Comparison of ENCODE assay signal across 15 mouse cellular contexts in the genomic region with DNA sequence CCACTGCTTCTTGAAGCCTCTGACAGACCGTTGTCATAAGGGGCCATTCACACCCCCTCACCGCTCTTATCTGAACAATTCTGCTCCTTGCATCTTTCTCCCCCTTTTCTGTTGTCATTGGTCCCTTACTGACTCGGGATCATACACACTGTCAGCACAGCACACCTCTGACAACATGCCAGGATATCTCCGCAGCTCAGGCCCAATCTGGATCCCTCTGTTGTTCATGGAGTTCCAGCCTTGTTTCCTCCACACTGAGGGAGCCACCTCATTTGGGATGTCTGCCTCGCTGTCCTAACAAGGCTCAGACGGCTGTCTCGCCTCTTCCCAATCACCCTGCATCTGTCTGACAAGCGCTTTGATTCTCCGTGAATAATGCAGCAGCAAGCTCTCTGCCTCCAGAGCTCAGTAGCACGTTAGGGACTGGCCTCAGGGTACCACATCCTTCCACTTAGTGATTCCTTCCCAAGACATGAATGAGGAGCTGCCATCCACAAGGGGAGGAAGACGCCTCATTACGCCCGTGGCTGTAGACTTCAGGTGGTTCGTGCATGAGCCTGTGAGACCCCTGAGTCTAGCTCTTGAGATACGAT. TPM values are rescaled to one million over a fixed set of nuclear protein-coding genes. Genes with fewer than 3 reads are reported as not detected.
"Had no signal": no experiment of that assay in that cellular context is flagged by ENCODE, and none has a peak within 500 bp of the region (broad histone marks: within the 10 kb centered on the region; RNA-seq: fewer than 3 reads in every experiment).

No protein-coding gene starts in this region.

- H3K27ac ChIP-seq: limb, embryonic 13.5 days; liver, embryonic 14.5 days had no signal

- ATAC-seq: intestine, embryonic 16.5 days; lung, postnatal 0 days had no signal

- H3K9ac ChIP-seq: limb, embryonic 13.5 days; liver, embryonic 14.5 days had no signal

- H3K27me3 ChIP-seq: limb, embryonic 13.5 days had no signal

- H3K4me2 ChIP-seq: limb, embryonic 13.5 days had no signal

- H3K4me1 ChIP-seq: limb, embryonic 13.5 days had no signal

- H3K9me3 ChIP-seq: limb, embryonic 13.5 days had no signal

- H3K4me3 ChIP-seq: limb, embryonic 13.5 days; myocyte had no signal

- DNase-seq: kidney, adult 2 months; kidney, postnatal 36 days; layer of hippocampus, adult 9-11 months; lung, adult 18-20 months; lung, postnatal 36 days; thymus, adult 18-20 months; thymus, postnatal 14 days had no signal

- H3K36me3 ChIP-seq: limb, embryonic 13.5 days had no signal

RNA-seq across cellular contexts. Expression of a gene that starts 40.7 kb away (rescaled TPM):
- total RNA-seq: liver, adult 2 months; megakaryocyte, adult 5-6 weeks had no signal
- polyA plus RNA-seq: intestine, embryonic 16.5 days; limb, embryonic 13.5 days; liver, adult 2 months; liver, embryonic 14.5 days; myocyte; stomach, embryonic 14.5 days had no signal

RNA-seq across cellular contexts. Expression of a gene that starts 59.1 kb away (rescaled TPM):
- total RNA-seq: liver, adult 2 months had no signal
- polyA plus RNA-seq: kidney, adult 2 months; liver, adult 2 months had no signal
